Mouse (Mus musculus): ENCODE data around the gene Rnf182. TPM values are rescaled to one million over a fixed set of nuclear protein-coding genes. Genes with fewer than 3 reads are reported as not detected.

The Rnf182 gene
- total and polyA plus RNA-seq, 2 experiments, result not detected

DNA sequence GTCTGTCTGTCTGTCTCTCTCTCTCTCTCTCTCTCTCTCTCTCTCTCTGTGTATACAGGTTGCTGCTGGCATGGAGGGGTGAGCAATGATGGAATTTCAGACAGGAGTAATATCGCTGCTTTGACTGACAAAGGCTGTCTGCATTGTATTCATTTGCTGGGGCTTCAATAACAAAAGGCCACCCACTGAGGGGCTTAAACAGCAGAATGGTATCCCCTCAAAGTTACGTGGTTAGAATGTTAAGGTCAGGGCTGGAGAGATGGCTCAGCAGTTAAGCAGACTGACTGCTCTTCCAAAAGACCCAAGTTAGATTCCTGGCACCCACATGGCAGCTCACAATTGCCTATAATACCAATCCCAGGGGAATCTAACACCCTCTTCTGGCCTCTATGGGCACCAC is 30.2 kb upstream of the Rnf182 start:
- Histone ChIP-seq H3K4me1 (ENCODE audit: control insufficient read depth, insufficient read depth, low read length) (no peaks in the 10 kb centered on the region), H3K27ac (replicated peaks; ENCODE audit: insufficient read depth, low read depth, low read length) (no peak overlapping the region), H3K4me3 (ENCODE audit: insufficient read depth, low read depth, low read length) (no peak overlapping the region), H3K36me3 (ENCODE audit: control insufficient read depth, insufficient read depth, low read length) (no peaks in the 10 kb centered on the region), H3K9ac (ENCODE audit: low read depth, low read length) (no peak overlapping the region), H3K27me3 (ENCODE audit: control insufficient read depth, insufficient read depth, low read length) (no peaks in the 10 kb centered on the region), H3K79me2 (ENCODE audit: control insufficient read depth, insufficient read depth, low read length) (no peaks in the 10 kb centered on the region)
- TF ChIP-seq CTCF (IDR thresholded peaks at IDR 0.05; ENCODE audit: low read depth, low read length) (no peak), POLR2A (IDR thresholded peaks at IDR 0.05; ENCODE audit: extremely low read depth, insufficient read depth, low read length) (no peak)
- DNase-seq (ENCODE audit: extremely low read depth, low read depth, low spot score), result no peak
- WGBS, result 72% methylated on average over 2 of the region's 2 CpGs

DNA sequence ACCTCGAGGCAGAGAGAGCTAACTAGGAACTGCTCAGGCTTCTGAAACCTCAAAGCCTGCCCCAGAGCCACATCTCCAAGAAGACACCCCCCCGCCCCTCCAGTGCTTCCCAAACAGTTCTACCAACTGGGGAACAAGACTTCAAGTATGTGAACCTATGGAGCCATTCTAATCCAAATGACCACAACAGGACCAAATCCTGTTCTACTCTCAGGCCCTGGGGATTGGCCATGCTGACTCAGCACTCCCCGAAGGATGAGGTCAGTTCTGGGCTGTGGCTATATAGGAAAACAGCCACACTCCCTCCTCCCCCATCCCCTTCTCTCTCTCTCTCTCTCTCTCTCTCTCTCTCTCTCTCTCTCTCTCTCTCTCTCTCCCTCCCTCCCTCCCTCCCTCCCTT is 28.5 kb upstream of the Rnf182 start:
- Histone ChIP-seq H3K27me3 (ENCODE audit: control insufficient read depth, insufficient read depth, low read length) (no peaks in the 10 kb centered on the region; the same call in 1 of the 2 replicates), H3K36me3 (ENCODE audit: control insufficient read depth, insufficient read depth, low read length) (no peaks in the 10 kb centered on the region), H3K9ac (ENCODE audit: low read depth, low read length) (no peak overlapping the region), H3K27ac (replicated peaks; ENCODE audit: insufficient read depth, low read depth, low read length) (no peak overlapping the region), H3K79me2 (ENCODE audit: control insufficient read depth, insufficient read depth, low read length) (no peaks in the 10 kb centered on the region), H3K4me1 (ENCODE audit: control insufficient read depth, insufficient read depth, low read length) (no peaks in the 10 kb centered on the region), H3K4me3 (ENCODE audit: insufficient read depth, low read depth, low read length) (no peak overlapping the region)
- no peak for DNase-seq (ENCODE audit: extremely low read depth, low read depth, low spot score)
- WGBS, result 90% methylated on average over 3 of the region's 3 CpGs
- TF ChIP-seq CTCF (IDR thresholded peaks at IDR 0.05; ENCODE audit: low read depth, low read length) (no peak), POLR2A (IDR thresholded peaks at IDR 0.05; ENCODE audit: extremely low read depth, insufficient read depth, low read length) (no peak)

DNA sequence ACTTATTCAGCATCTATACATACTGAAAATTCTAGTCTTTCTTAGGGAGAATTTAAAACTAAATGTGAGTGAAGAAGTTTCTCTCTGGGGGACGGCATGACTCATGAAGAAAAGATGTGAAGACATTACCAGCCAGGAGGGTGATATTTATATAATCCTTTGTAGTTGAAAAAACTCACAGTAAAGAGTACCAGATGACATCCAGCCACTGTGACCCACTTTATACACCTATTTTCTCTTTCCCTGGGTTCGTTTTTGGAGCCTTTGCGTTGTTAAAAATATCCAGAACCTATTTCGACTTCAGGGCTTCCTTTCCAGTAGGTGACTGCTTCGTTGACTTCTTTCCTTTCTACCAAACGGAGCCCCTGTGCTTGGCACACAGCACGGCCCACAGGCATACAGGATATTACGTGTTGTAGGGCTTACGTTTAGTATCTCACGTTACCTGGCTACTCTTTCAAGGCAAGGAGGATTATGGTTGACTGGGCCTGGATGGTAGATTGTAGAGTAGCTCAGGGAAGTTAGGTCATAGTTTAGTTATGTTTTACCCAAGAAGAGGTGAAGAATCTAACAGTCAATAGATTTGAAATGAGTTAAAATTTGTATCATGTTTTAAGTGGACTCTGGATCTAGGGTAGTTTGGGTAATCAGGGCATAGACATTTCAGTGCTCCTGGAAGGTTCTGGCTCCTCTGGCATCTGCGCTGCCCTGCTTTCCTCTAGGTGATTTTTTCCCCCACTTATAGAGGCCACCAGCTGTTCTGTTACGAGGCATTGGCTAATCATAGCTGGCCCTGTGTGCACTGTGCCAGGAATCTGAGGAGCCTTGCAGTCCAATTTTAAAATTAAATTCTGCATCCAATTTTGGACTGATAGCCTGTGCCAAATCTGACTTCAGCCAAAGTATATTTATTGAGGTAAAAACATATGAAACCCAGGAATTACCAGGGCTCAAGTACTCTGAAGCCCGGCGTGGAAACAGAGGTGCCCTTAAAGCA is 27.4 kb upstream of the Rnf182 start:
- Histone ChIP-seq H3K4me3 (ENCODE audit: insufficient read depth, low read depth, low read length) (no peak overlapping the region), H3K4me1 (ENCODE audit: control insufficient read depth, insufficient read depth, low read length) (no peaks in the 10 kb centered on the region), H3K27me3 (ENCODE audit: control insufficient read depth, insufficient read depth, low read length) (peaks cover 4% of the 10 kb centered on the region; the same call in 1 of the 2 replicates), H3K9ac (ENCODE audit: low read depth, low read length) (no peak overlapping the region), H3K79me2 (ENCODE audit: control insufficient read depth, insufficient read depth, low read length) (no peaks in the 10 kb centered on the region), H3K27ac (replicated peaks; ENCODE audit: insufficient read depth, low read depth, low read length) (no peak overlapping the region), H3K36me3 (ENCODE audit: control insufficient read depth, insufficient read depth, low read length) (no peaks in the 10 kb centered on the region)
- DNase-seq (ENCODE audit: extremely low read depth, low read depth, low spot score), result no peak
- TF ChIP-seq CTCF (IDR thresholded peaks at IDR 0.05; ENCODE audit: low read depth, low read length), result no peak
- TF ChIP-seq POLR2A (IDR thresholded peaks at IDR 0.05; ENCODE audit: extremely low read depth, insufficient read depth, low read length), result no peak
- WGBS, result 84% methylated on average over 14 of the region's 14 CpGs

DNA sequence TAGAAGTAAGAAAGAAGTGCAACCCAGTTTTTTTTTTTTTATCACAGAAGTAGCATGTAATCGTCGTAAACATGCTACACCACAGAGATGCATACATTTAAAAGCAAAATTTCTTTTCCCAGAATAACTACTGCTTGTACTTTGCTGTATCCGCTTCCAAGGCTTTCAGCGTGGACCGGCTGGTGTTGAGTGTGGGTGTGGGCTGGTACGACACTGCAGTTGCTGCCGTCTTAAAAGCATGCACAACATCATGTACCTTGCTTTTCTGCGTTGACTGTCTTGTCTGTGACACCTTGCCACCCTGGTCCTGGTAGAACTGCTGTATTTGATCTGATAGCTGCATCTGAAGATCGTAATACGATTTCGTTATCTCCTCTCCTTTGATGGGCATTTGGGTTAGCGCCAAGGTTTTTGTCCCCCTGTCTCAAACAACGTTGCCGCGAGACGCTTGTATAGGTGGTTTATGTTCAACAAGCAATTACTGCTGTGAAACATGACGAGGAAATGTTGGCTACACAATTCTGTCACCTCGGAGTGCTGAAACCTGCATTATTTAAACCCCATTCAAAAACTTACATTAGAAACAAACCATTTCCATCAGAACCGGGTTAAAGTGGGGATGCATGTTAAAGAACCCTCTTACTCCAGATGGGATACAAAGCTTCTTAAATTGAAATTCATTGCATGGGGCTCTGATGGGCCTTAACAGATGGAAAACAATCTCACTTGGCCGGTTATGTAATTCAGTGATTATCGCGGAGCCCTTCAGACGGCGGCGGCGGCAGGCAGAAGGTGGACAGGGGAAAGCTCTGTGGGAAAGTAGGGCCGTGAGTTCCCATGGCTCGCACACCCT is 23.5 kb upstream of the Rnf182 start:
- WGBS, result 69% methylated on average over 28 of the region's 28 CpGs
- Histone ChIP-seq H3K9ac (ENCODE audit: low read depth, low read length) (no peak overlapping the region), H3K4me1 (ENCODE audit: control insufficient read depth, insufficient read depth, low read length) (no peaks in the 10 kb centered on the region), H3K27me3 (ENCODE audit: control insufficient read depth, insufficient read depth, low read length) (peaks cover 6% of the 10 kb centered on the region; the same call in 1 of the 2 replicates), H3K27ac (replicated peaks; ENCODE audit: insufficient read depth, low read depth, low read length) (no peak overlapping the region), H3K4me3 (ENCODE audit: insufficient read depth, low read depth, low read length) (no peak overlapping the region), H3K79me2 (ENCODE audit: control insufficient read depth, insufficient read depth, low read length) (no peaks in the 10 kb centered on the region), H3K36me3 (ENCODE audit: control insufficient read depth, insufficient read depth, low read length) (no peaks in the 10 kb centered on the region)
- TF ChIP-seq CTCF (IDR thresholded peaks at IDR 0.05; ENCODE audit: low read depth, low read length) (no peak), POLR2A (IDR thresholded peaks at IDR 0.05; ENCODE audit: extremely low read depth, insufficient read depth, low read length) (no peak)
- DNase-seq (ENCODE audit: extremely low read depth, low read depth, low spot score), result no peak

DNA sequence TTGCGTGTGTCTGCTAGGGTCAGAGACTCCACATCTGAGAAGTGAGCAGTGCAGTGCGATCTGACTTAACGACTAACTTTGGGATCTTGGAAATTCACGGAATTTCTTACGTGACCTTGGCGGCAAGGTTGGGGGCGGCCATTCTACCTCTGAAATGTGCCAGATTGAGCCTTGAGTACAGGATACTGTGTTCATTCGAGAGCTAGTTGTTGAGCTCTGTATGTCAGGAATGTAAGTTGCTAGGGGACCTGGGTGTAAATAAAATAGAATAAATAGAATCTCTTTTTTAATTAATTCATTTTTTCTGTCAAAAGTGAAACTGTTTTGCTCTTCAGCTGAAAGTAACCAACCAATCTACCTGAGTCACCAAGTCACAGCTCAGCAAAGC is 22.8 kb upstream of the Rnf182 start:
- peaks cover 6% of the 10 kb centered on the region; the same call in 1 of the 2 replicates for H3K27me3 ChIP-seq (ENCODE audit: control insufficient read depth, insufficient read depth, low read length)
- no peaks in the 10 kb centered on the region for H3K79me2 ChIP-seq (ENCODE audit: control insufficient read depth, insufficient read depth, low read length)
- DNase-seq (ENCODE audit: extremely low read depth, low read depth, low spot score), result no peak
- H3K9ac ChIP-seq (ENCODE audit: low read depth, low read length), result no peak overlapping the region
- no peaks in the 10 kb centered on the region for H3K4me1 ChIP-seq (ENCODE audit: control insufficient read depth, insufficient read depth, low read length)
- H3K4me3 ChIP-seq (ENCODE audit: insufficient read depth, low read depth, low read length), result no peak overlapping the region
- 52% methylated on average over 8 of the region's 8 CpGs for WGBS
- TF ChIP-seq POLR2A (IDR thresholded peaks at IDR 0.05; ENCODE audit: extremely low read depth, insufficient read depth, low read length) (no peak), CTCF (IDR thresholded peaks at IDR 0.05; ENCODE audit: low read depth, low read length) (no peak)
- no peak overlapping the region for H3K27ac ChIP-seq (replicated peaks; ENCODE audit: insufficient read depth, low read depth, low read length)
- H3K36me3 ChIP-seq (ENCODE audit: control insufficient read depth, insufficient read depth, low read length), result no peaks in the 10 kb centered on the region
